Mouse (Mus musculus): ENCODE results near the gene 9430097D07Rik.

Gene 9430097D07Rik

DNA sequence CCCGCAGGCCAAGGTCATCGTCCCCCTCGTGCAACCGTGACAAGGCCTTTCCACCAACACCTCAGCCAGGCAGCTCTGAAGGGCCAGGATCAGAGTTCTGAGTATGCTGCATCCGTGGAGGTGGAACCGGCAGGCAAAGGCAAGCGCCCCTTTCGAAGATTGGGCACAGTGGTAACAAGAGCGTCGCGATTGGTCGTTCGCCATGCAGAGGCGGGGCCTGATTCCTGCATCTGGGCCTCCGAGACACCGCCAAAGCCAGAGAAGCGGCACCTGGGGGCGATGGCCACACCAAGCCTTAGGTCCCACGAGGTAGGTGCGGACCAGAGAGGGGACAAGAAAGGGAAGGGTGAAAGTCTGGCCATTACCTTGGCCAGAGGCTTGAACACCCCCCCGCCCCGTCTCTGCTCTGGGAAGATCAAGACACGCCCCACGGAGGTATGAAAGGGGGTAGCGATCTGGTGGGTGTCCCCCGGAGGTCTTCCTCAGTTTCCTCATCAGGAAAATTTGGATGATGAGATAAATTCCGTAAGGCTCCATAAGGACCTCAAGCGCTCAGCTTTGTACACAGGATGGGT, at the start of gene 9430097D07Rik:
Gene 9430097D07Rik (minus strand): TSS at position 99 of the 575 bp plus-strand sequence.
- DNase-seq (ENCODE audit: low spot score in 2 of 2), result peak in 1 of 2 experiments; percentile 66

GRCm38 (mm10) chr2:32624111-32624748, 48.7 kb upstream of the 9430097D07Rik start:
- no peak for DNase-seq (ENCODE audit: low spot score in 2 of 2)

- no peak for DNase-seq (ENCODE audit: low spot score in 2 of 2)
Measured at GRCm38 (mm10) chr2:32621517-32621859, 46.0 kb upstream of the 9430097D07Rik start, which contains the start of gene Ak1. Gene Ak1 (plus strand): TSS chr2:32621758.

GRCm38 (mm10) chr2:32620682-32621516, 45.4 kb upstream of the 9430097D07Rik start:
- no peak for DNase-seq (ENCODE audit: low spot score in 2 of 2)

- DNase-seq (ENCODE audit: low spot score in 2 of 2), result no peak
Measured at GRCm38 (mm10) chr2:32618051-32618450, 42.6 kb upstream of the 9430097D07Rik start.

GRCm38 (mm10) chr2:32617601-32618000, 42.1 kb upstream of the 9430097D07Rik start:
- DNase-seq (ENCODE audit: low spot score in 2 of 2), result no peak

DNA sequence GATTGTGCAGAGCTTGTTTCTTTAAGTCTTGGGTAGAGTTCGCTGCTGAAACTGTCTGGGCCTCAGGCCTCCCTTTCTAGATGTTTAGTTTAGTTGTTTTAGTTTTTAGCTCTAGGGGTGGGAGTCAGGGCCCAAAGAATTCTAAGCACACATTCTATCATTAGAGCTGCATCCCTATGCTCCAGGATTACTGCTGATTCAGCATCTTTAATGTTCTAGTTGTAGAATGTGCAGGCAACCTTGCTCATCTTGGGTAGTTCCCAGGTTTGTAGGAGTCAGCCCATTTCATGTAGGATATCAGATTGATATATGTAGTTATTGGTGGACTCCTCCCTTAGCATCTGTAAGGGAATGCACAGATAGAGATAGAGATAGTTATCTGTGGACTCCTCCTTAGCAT, 41.6 kb upstream of the 9430097D07Rik start:
- no peak for DNase-seq (ENCODE audit: low spot score in 2 of 2)

- DNase-seq (ENCODE audit: low spot score in 2 of 2), result no peak
Measured at GRCm38 (mm10) chr2:32612274-32612673, 36.8 kb upstream of the 9430097D07Rik start.

- DNase-seq (ENCODE audit: low spot score in 2 of 2), result no peak
Measured at GRCm38 (mm10) chr2:32610610-32611229, 35.2 kb upstream of the 9430097D07Rik start.

DNA sequence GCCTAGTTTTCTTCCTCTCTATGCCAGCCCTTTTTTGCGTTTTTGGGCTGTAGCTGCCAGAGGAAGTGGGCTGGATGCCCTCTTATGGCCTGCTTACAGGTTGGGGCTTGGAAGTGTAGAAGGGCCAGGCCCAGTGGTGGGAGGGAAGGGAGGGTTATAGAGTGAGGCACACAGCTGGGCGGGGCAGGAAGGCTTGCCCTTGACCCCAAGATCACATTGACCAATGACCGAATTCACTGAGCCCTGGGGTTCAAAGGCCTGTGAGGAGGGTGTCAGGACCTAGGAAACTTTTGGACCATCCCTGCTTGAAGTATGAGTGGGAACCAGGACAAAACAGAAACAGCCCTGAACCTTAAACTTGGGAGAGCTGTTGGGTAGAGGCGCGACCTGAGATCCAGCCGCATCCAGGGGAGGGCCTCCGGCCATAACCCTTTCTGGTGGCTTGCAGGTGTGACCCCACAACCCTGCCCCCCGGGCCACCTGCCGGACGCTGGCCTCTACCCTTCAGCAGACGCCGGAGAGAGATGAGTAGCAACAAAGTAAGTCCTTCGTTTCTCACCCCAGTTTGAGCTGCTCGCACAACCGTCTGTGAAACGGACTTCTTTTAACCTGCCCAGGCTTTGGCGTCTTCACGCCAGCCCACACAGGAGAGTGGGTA, 33.4 kb upstream of the 9430097D07Rik start:
- DNase-seq (ENCODE audit: low spot score in 2 of 2), result no peak

- DNase-seq (ENCODE audit: low spot score in 2 of 2), result no peak
Measured at GRCm38 (mm10) chr2:32608141-32608777, 32.8 kb upstream of the 9430097D07Rik start.

DNA sequence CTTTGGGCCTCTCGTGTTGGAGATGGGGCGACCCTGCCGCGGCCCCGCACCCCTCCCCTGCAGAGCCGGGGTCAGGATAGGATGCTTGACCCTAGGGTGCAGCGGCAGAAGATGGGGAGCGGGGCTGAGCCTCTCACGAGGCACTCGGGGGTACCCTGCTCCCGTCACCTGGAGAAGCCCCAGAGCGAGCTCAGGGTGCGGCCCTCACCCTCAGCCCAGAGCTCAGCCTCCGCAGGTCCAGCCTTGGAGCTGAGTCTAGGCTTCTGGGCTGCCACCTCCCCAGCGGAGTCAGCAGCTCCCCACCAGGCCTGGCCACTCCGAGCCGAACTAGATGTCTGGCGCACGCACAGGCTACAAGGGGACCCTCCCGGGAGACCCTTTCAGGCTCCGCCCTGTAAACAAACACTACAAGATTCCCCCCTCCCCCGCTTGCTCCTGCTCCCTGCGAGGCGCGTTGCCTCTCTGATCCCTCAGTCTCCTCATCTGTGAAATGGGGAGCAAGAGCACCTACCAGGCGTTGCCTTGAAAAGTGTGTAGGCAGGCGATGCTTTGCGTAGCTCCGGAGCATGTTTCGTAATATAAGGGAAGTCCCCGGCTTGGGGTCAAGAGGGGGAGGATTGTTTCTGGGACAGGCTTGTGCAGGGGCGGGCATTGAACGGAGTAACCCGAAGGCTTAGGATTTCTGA, 31.9 kb upstream of the 9430097D07Rik start:
- DNase-seq (ENCODE audit: low spot score in 2 of 2), result no peak

GRCm38 (mm10) chr2:32606161-32607142, 31.0 kb upstream of the 9430097D07Rik start:
- DNase-seq (ENCODE audit: low spot score in 2 of 2), result peak; percentile 78 to 81

GRCm38 (mm10) chr2:32604631-32605030, 29.1 kb upstream of the 9430097D07Rik start:
- no peak for DNase-seq (ENCODE audit: low spot score in 2 of 2)

GRCm38 (mm10) chr2:32602600-32603054, 27.1 kb upstream of the 9430097D07Rik start:
- peak; percentile 78 to 85 for DNase-seq (ENCODE audit: low spot score in 2 of 2)

- no peak for DNase-seq (ENCODE audit: low spot score in 2 of 2)
Measured at GRCm38 (mm10) chr2:32601417-32602065, 26.1 kb upstream of the 9430097D07Rik start.

- no peak for DNase-seq (ENCODE audit: low spot score in 2 of 2)
Measured at GRCm38 (mm10) chr2:32599409-32599808, 23.9 kb upstream of the 9430097D07Rik start, which contains the start of gene St6galnac6. Gene St6galnac6 (plus strand): TSS chr2:32599709.

- DNase-seq (ENCODE audit: low spot score in 2 of 2), result no peak
Measured at GRCm38 (mm10) chr2:32598506-32598905, 23.0 kb upstream of the 9430097D07Rik start.

GRCm38 (mm10) chr2:32597699-32598098, 22.2 kb upstream of the 9430097D07Rik start:
- DNase-seq (ENCODE audit: low spot score in 2 of 2), result no peak

Data from frontal cortex, postnatal 10 days (tissue).